Comparison of ENCODE assay signal across 17 mouse cellular contexts in genomic region chr11:90155466-90155865, GRCm38 (mm10). TPM values are rescaled to one million over a fixed set of nuclear protein-coding genes. Genes with fewer than 3 reads are reported as not detected.
DNase-seq lines count a peak whose midpoint lies in the region; ATAC-seq lines count a peak whose summit lies in the region.
"Had no signal": no experiment of that assay in that cellular context is flagged by ENCODE, and none has a peak within 500 bp of the region (broad histone marks: within the 10 kb centered on the region; RNA-seq: fewer than 3 reads in every experiment).

No protein-coding gene starts in this region.

- 0% methylated on average over 2 of the region's 2 CpGs for WGBS in forebrain, embryonic 13.5 days
- 6% methylated on average over 2 of the region's 2 CpGs for WGBS in hindbrain, embryonic 16.5 days
- WGBS in midbrain, embryonic 16.5 days: 3% methylated on average over 2 of the region's 2 CpGs

- no peak overlapping the region for H3K9ac ChIP-seq in forebrain, embryonic 13.5 days
- no peak overlapping the region for H3K9ac ChIP-seq in hindbrain, embryonic 16.5 days (ENCODE audit: low read depth, low read length)
- no peak overlapping the region for H3K9ac ChIP-seq in midbrain, embryonic 16.5 days (ENCODE audit: low read depth, low read length)
- H3K9ac ChIP-seq: heart, embryonic 12.5 days; limb, embryonic 15.5 days; liver, postnatal 0 days had no signal

- peak overlapping the region; percentile 14 for H3K27ac ChIP-seq in forebrain, embryonic 13.5 days
- H3K27ac ChIP-seq in hindbrain, embryonic 16.5 days (ENCODE audit: low read depth, low read length): no peak overlapping the region
- no peak overlapping the region for H3K27ac ChIP-seq in midbrain, embryonic 16.5 days (ENCODE audit: low read length)
- H3K27ac ChIP-seq: limb, embryonic 15.5 days had no signal

- no peaks in the 10 kb centered on the region for H3K36me3 ChIP-seq in forebrain, embryonic 13.5 days (ENCODE audit: poor library complexity, severe bottlenecking)
- H3K36me3 ChIP-seq in hindbrain, embryonic 16.5 days (ENCODE audit: control insufficient read depth, insufficient read depth, low read length): no peaks in the 10 kb centered on the region
- no peaks in the 10 kb centered on the region for H3K36me3 ChIP-seq in midbrain, embryonic 16.5 days (ENCODE audit: control insufficient read depth, insufficient read depth, low read length)
- H3K36me3 ChIP-seq: heart, embryonic 12.5 days; limb, embryonic 15.5 days had no signal

- DNase-seq in embryo, embryonic 11 days: peak; percentile 28
- no peak for DNase-seq in embryo, embryonic 10 days (ENCODE audit: low spot score)
- no peak for DNase-seq in natural killer cell, adult 2 months (ENCODE audit: low spot score in 2 of 2)
- no peak for DNase-seq in left cerebral cortex, postnatal 14 days (ENCODE audit: low spot score in 2 of 2)
- DNase-seq: adrenal gland, postnatal 14 days; cerebellum, adult 9-10 months; gastrocnemius, postnatal 14 days; heart, postnatal 4 days; kidney, adult 2 months; liver, postnatal 0 days had no signal

- intact Hi-C loops in left cerebral cortex, postnatal 14 days (cut with DNase I): no loop called here

- no peak overlapping the region for H3K4me3 ChIP-seq in forebrain, embryonic 13.5 days
- H3K4me3 ChIP-seq in hindbrain, embryonic 16.5 days (ENCODE audit: low read length): no peak overlapping the region
- H3K4me3 ChIP-seq in midbrain, embryonic 16.5 days (ENCODE audit: low read depth, low read length): no peak overlapping the region
- H3K4me3 ChIP-seq: heart, embryonic 12.5 days; limb, embryonic 15.5 days had no signal

- ATAC-seq in forebrain, embryonic 13.5 days: peak; percentile 61; the same call in 1 of the 2 replicates
- ATAC-seq in hindbrain, embryonic 16.5 days: peak; percentile 64
- ATAC-seq in midbrain, embryonic 16.5 days: 0 out of 2 replicates have a peak, but pooled peaks have one; percentile 25
- no peak for ATAC-seq in erythroblast, adult 5-6 weeks (replicated peaks; ENCODE audit: low FRiP score, poor library complexity, severe bottlenecking)
- ATAC-seq: liver, postnatal 0 days had no signal

- no peaks in the 10 kb centered on the region for H3K27me3 ChIP-seq in forebrain, embryonic 13.5 days
- H3K27me3 ChIP-seq in hindbrain, embryonic 16.5 days (replicated peaks; ENCODE audit: control insufficient read depth, insufficient read depth, low read length): no peaks in the 10 kb centered on the region
- no peaks in the 10 kb centered on the region for H3K27me3 ChIP-seq in midbrain, embryonic 16.5 days (ENCODE audit: control insufficient read depth, insufficient read depth, low read depth, low read length)
- H3K27me3 ChIP-seq: CH12.LX; heart, embryonic 12.5 days; limb, embryonic 15.5 days had no signal

- peaks cover 16% of the 10 kb centered on the region for H3K4me1 ChIP-seq in forebrain, embryonic 13.5 days
- no peaks in the 10 kb centered on the region for H3K4me1 ChIP-seq in hindbrain, embryonic 16.5 days (ENCODE audit: control insufficient read depth, insufficient read depth, low read depth, low read length)
- peaks cover 4% of the 10 kb centered on the region; the same call in 1 of the 2 replicates for H3K4me1 ChIP-seq in midbrain, embryonic 16.5 days (ENCODE audit: control insufficient read depth, insufficient read depth, low read length)
- H3K4me1 ChIP-seq: heart, embryonic 12.5 days had no signal

- H3K9me3 ChIP-seq in forebrain, embryonic 13.5 days (replicated peaks): no peaks in the 10 kb centered on the region
- H3K9me3 ChIP-seq in hindbrain, embryonic 16.5 days (ENCODE audit: control insufficient read depth, low read length): no peaks in the 10 kb centered on the region; the same call in 1 of the 2 replicates
- H3K9me3 ChIP-seq in midbrain, embryonic 16.5 days (replicated peaks; ENCODE audit: control insufficient read depth, low read length, poor library complexity, severe bottlenecking): no peaks in the 10 kb centered on the region
- H3K9me3 ChIP-seq: heart, embryonic 12.5 days; limb, embryonic 15.5 days had no signal

- H3K4me2 ChIP-seq in forebrain, embryonic 13.5 days: 0 out of 2 replicates have a peak overlapping the region, but pooled peaks have one; percentile 0
- no peak overlapping the region for H3K4me2 ChIP-seq in hindbrain, embryonic 16.5 days (ENCODE audit: low read length)
- H3K4me2 ChIP-seq in midbrain, embryonic 16.5 days (ENCODE audit: low read length): no peak overlapping the region
- H3K4me2 ChIP-seq: heart, embryonic 12.5 days; limb, embryonic 15.5 days had no signal

RNA-seq across cellular contexts. Expression of gene Gm45716, which starts 32.0 kb away (rescaled TPM):
- polyA plus RNA-seq in forebrain, embryonic 13.5 days (2015; fragmentation: Nextera tagmentation; extraction: Ambion mirVana): 19.2 and 21.3 TPM in 2 replicates
- 18.8 and 19.1 TPM in 2 replicates for polyA plus RNA-seq in hindbrain, embryonic 16.5 days (2015; fragmentation: Nextera tagmentation; extraction: Ambion mirVana)
- 23.2 and 23.3 TPM in 2 replicates for polyA plus RNA-seq in midbrain, embryonic 16.5 days (2015; fragmentation: Nextera tagmentation; extraction: Ambion mirVana)
- 5.8 TPM in 1 of 2 replicates, not detected in the other for total RNA-seq in erythroblast, adult 5-6 weeks (2015; ENCODE audit: low replicate concordance)
- 1.0 and 3.5 TPM in 2 replicates for total RNA-seq in erythroblast, adult 5-6 weeks (2017; ENCODE audit: low replicate concordance)
- 1 to 10 TPM; 4.9 to 5.8 TPM for total RNA-seq in left cerebral cortex, postnatal 14 days (2021)
